Mouse (Mus musculus): ENCODE measurements at regions not wholly inside any gene's neighbourhood (a gene's known extent, or its start where the extent isn't known, plus 50 kb on each side); places are given as distances from the start of the nearest gene placed in this dataset.

DNA sequence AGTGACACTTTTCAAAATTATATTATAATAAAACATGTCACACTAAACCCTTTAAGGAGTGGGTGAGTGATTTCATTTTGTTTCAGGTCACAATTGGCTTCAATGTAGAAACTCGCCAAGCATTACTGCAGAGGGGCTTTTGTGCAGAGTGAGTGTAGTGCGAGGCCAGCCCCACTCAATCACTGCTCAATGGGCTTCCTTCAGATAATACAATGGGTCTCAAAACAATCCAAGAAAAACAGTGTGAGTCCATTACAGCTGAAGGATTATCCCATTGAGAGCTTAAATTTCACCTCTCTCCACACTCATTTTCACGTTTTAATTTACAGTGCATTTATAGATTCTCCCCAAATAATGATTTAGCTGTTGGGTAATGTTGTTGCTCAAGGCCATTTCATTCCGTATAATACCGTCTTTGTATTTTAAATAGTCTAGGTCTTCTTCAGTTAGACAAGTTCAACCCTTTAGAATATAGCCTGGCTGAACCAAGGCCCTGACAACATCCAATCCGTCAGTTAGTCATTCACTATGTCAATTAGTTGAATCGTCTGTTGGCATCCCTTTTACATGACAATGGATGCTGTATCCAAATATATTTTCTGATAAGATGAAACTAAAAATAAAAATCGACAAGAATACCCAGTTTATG lies 425.7 kb upstream of the Slit2 start:
- TF ChIP-seq CTCF (IDR thresholded peaks at IDR 0.05; ENCODE audit: low read depth) (no peak), EP300 (IDR thresholded peaks at IDR 0.05; ENCODE audit: low read depth) (no peak)

All from heart, postnatal 0 days (tissue).